Mouse (Mus musculus) erythroblast, adult 5-6 weeks (primary cell): ENCODE measurements around the gene Ptges2. TPM values are rescaled to one million over a fixed set of nuclear protein-coding genes. Genes with fewer than 3 reads are reported as not detected.
A peak's percentile ranks its signal among the peaks of the same experiment; 100 is the strongest.

Source experiments
- ATAC-seq: replicated peaks from 2 replicates; pipeline ENCODE4 v1.8.0; 2016; ENCODE audit warnings: moderate number of reproducible peaks, mild to moderate bottlenecking, moderate TSS enrichment, inconsistent platforms; ENCODE audit not compliant: poor library complexity, low FRiP score, severe bottlenecking
- total RNA-seq, 2 experiments: library from RNA; stranded (forward) in 1 of 2; stranded (reverse) in 1 of 2; fragments of 150-400 nt in 1 of 2; fragments of 200-764, 138-1000 nt in 1 of 2; gene quantifications; 2 replicates each; pipeline versions ENCODE4 v1.2.3 to v1.2.4; 2015 to 2017; ENCODE audit warnings: low replicate concordance in 2 of 2

Gene Ptges2
- total RNA-seq, 2 experiments from 2014 or later = 1.5 to 2.8 TPM

GRCm38 (mm10) chr2:32367315-32367714 lies 28.4 kb upstream of the Ptges2 start:
- ATAC-seq = no peak

DNA sequence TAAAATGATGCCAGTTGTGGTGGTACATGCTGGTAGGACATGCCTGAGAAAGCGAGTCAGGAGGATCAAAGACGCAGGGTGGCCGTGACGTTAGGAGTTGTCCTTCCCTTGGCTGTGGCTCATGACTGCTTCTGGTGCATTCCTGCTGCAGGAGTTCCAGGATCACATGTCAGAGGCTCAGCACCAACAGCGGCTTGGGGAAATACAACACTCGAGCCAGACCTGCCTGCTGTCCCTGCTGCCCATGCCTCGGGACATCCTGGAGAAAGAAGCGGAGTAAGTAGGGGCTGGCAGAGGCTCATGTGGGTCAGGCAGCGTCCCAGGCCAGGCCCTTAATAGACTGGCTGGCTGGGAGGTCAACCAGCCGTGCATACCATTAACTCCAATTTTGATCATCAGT lies 21.5 kb upstream of the Ptges2 start:
- ATAC-seq = no peak

GRCm38 (mm10) chr2:32375317-32375940 lies 20.3 kb upstream of the Ptges2 start:
- ATAC-seq = no peak

DNA sequence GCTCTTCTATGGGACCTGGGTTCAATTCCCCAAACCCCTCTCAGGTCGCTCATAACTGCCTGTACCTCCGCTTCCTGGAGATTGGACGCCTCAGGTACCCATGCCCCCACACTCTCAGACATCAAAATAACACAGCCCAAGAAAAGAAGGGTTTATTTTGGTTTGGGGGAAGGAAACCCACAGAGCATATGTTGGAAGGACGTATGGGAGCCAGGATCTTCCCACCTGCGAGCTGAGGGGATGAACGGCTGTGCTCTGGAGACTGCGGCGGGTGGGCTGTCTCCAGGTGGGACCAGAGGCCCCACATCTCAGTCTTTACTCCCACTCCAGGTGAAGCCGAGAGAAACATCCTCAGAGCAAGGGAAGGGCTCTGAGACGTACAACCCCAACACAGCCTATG lies 18.7 kb upstream of the Ptges2 start:
- no peak for ATAC-seq

GRCm38 (mm10) chr2:32380001-32380500 lies 15.6 kb upstream of the Ptges2 start:
- no peak for ATAC-seq

GRCm38 (mm10) chr2:32381141-32381774 lies 14.4 kb upstream of the Ptges2 start:
- peak; percentile 18 for ATAC-seq

GRCm38 (mm10) chr2:32381775-32382223 lies 13.9 kb upstream of the Ptges2 start, which contains the start of gene 1110008P14Rik:
TSS of gene 1110008P14Rik (minus strand) at chr2:32381938.
- peak; percentile 85 for ATAC-seq

DNA sequence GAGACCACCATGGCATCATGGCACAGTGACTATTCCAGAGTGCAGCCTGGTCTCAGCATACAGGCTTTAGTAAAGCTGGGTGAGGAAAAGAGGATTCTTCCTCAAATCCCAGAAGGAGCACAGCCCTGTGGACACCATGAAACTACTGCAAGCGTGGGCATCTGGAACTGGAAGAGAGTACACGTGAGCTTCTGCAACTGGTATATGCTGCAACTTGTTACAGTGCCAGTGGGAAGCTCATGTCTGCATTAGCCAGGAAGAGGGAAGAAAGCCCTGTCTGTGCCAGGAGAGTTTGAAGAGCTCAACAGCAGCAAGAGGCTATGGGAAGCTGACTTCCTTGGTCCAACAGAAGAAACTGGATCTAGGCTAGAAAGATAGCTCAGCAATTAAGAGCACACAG lies 13.0 kb upstream of the Ptges2 start:
- no peak for ATAC-seq

DNA sequence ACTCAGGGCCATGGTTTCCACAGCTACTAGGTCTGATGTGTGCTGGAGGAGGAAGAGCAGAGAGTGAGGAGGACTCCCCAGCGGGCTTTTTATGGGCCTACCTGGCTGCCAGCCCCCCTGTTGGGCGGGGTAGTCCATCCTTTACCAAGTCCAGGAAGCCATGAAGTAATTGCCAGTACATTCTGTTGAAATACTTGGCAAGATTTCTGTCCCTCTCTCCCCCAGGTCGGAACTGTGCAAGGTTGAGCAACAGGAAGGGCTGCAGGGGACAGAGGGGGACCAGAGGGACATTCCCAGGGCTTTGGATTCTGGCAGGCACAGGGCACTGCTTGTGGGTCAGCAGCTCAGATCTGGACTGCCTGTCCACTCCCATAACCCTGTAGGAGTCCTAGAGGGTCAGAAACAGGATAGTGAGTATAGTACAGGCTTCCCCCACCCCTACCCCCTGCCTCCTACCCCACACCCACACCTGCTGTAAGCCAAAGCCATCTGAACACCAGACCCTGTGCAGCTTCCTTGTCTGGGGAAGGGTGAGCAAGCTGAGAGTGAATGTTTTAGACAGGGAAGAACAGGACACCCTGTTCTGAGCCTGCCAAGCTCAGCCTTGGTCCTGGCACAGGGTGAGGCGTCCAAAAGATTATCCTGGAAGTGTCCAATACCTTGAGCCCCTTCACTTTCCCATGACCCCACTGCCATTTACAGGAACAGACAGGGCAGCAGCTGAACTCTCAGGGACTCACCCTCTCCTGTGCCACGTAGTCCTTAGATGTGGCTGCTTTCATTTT lies 7.8 kb upstream of the Ptges2 start, which contains the start of gene Lcn2:
Gene Lcn2, minus strand, starts transcription at position 547 of the 785 bp plus-strand sequence.
- ATAC-seq = no peak

- no peak for ATAC-seq
These were observed 6.5 kb upstream of the Ptges2 start for GRCm38 (mm10) chr2:32389157-32389556.

DNA sequence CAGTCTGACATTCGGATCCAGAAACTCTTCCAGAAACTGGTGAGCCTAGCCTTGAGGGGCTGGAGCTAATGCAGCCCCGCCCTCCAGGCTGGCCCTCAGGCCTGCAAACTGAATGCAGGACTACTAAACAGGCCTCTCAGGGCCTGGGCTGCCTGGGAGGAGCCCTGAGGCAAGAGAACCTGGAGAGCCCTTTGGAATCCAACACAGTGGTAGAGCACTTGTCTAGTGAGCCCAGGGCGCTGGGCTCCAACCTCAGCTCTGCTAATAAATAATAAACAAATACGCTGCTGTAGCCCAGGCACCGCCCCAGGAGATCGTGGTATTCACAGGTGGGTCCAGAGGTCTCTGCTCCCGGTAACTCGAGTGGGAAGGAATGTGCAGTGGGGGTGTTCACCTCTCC lies 4.8 kb upstream of the Ptges2 start:
- no peak for ATAC-seq

DNA sequence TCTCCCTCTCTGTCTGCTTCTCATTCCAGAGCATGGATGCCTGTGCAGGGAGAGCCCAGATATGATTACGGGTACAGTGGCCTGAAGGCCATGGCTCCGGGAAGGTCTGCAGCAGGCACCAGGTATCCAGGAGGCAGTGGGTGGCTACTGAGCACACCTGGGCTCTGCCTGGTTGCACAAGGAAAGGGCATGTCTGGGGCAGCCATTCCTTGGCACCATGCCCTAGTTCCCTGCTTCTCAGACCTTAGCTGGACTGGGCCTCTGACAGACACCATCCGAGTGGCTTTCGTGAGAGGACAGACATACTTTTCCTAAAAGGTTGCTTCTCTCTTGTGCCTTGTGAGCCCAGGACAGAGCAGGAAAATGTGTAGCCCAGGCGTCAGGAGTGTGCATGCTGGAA lies 3.6 kb upstream of the Ptges2 start:
- ATAC-seq = no peak

GRCm38 (mm10) chr2:32394973-32395372 lies 723 bp upstream of the Ptges2 start:
- peak; percentile 12 for ATAC-seq

- ATAC-seq = peak; percentile 57
These were observed 388 bp downstream of the Ptges2 start for GRCm38 (mm10) chr2:32395946-32396621.

DNA sequence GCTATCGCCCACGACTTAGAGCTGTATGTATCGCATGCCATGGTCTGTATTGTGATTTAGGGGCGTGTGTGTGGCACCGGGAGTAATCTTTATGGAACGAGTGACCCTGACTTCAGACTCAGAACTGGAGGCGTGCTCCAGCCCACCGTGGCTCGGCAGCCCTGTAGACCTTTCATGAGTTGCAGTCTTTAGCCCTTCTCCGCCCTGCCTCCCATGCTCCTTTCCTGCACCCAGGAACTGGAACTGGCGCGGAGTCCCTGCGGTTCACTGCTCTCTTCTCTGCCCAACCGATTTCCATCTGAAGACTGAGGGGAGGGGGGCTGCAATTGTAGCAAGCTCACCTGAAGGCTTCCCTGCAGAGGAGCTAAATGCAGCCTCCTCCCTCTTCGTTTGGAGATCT lies 999 bp downstream of the Ptges2 start:
- ATAC-seq = no peak

DNA sequence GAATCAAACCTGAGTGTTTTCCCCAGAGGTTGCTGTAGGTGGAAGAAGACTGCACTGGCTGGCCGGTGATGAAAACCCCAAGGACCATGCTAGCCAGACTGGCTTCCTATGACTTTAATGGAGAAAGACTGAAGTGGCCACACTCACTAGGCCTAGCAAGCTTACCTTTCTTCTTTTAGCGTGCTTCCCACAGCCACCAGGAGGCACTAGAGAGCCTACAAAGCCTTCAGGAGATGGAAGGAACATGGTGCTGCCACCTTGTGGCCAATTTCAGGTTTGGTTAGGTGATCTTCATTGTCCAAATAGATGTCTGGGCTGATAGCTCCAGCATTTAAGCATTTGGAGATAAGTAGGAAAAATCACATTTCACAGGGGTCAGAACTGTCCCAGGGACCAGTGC lies 9.0 kb downstream of the Ptges2 start:
- ATAC-seq = peak; percentile 87

- no peak for ATAC-seq
These were observed 11.6 kb downstream of the Ptges2 start for GRCm38 (mm10) chr2:32407144-32407824.

GRCm38 (mm10) chr2:32408429-32409424 lies 13.0 kb downstream of the Ptges2 start:
- no peak for ATAC-seq
